Mouse (Mus musculus): Measurements from ENCODE around the gene Wdfy3.

GRCm38 (mm10) chr5:102023376-102023775, 46.3 kb downstream of the Wdfy3 start:
- TF ChIP-seq ZNF384 (IDR thresholded peaks at IDR 0.05; ENCODE audit: low read depth, low read length) (no peak), HCFC1 (IDR thresholded peaks at IDR 0.05; ENCODE audit: borderline replicate concordance, insufficient read depth, low read length) (no peak)
